Mouse (Mus musculus): Measurements from ENCODE around the gene Wrnip1.
"Not testable (repeated sequence)": the region's sequence is repeated elsewhere in the genome, so short reads cannot be mapped to it uniquely, and the experiment has no call there.

The Wrnip1 gene

GRCm38 (mm10) chr13:32851967-32852366 lies 50.1 kb downstream of the Wrnip1 start:
- DNase-seq (ENCODE audit: low spot score) = no peak

DNA sequence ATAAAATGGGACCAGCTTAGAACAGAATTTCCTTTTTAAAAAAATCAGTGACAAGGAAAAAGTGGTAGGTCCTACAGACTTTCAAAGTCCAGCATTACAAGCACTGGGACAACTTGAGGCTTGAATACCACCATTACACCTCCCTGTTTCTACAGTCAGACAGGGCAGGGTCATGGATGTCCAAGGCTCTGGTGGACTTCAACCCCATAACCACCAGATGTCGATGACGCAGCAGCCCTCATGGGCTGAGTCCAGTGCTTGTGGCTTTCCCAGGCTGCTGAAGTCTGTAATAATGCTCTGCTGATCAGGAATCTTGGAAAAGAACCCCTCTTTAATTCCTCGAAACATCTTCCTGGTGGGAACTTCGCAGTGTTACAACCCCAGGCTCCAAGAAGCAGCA lies 50.7 kb downstream of the Wrnip1 start:
- no peak for DNase-seq (ENCODE audit: low spot score)

DNA sequence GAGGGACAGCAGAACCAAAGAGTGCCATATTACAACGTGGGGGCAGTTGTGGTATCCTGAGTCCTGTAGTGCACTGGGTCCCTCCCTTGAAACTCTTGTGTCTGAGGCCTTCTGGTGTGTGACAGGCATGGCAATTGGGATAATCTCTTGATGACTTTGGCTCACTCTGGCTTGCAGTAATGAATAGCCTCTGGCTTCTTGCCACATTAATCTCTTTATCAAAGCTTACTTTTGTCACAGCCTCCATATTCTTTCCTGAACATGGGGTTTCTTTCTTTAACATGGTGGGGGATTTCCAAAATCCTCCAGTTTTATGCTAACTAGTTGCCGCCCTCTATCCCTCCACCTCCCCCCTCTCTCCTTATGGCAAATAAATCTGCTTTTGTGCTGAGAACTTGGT lies 51.2 kb downstream of the Wrnip1 start:
- no peak for DNase-seq (ENCODE audit: low spot score)

DNA sequence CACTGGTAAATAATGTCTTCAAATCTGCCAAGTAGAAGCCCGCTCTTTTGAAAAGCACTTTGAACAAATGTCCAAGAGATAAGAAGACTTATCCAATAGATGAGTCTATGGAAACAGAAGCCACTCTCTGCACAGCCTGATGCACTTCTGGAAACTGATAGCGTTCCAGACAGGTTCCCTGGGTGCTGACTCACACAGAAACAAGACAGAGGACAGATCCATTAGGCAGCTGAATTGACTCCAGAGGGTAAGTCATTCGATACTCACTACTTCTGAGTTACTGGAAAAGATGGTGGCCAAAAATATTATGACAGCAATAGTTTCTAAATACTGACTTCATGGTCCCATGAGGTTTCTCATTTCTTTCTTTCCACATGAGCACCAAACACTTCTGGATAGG lies 59.0 kb downstream of the Wrnip1 start:
- no peak for DNase-seq (ENCODE audit: low spot score)

GRCm38 (mm10) chr13:32863456-32863855 lies 61.6 kb downstream of the Wrnip1 start:
- DNase-seq (ENCODE audit: low spot score) = no peak

DNA sequence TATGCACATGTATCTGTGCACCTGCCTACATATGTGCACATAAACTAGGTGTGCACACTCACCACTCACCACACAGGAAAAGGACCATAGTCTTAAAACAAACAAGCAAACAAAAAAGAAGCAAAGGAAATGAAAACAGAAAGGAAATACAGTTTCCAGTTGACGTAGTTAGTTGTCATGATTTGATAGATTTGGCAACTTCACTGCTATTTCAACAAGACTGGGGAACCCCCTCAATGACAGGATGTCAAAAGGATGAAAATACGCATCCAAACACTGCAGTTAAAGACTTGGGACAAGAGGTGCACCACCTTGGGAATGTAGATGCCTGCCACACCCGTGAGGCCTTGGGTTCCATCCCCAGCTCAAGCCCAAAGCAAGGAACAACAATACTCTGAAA lies 62.7 kb downstream of the Wrnip1 start:
- DNase-seq (ENCODE audit: low spot score) = not testable (repeated sequence)

- DNase-seq (ENCODE audit: low spot score) = no peak
Observed at GRCm38 (mm10) chr13:32865591-32865990, 63.8 kb downstream of the Wrnip1 start.

GRCm38 (mm10) chr13:32866484-32866883 lies 64.6 kb downstream of the Wrnip1 start:
- peak; percentile 53 for DNase-seq (ENCODE audit: low spot score)

GRCm38 (mm10) chr13:32867030-32867429 lies 65.2 kb downstream of the Wrnip1 start:
- no peak for DNase-seq (ENCODE audit: low spot score)

GRCm38 (mm10) chr13:32868233-32868632 lies 66.4 kb downstream of the Wrnip1 start:
- DNase-seq (ENCODE audit: low spot score) = not testable (repeated sequence)

- no peak for DNase-seq (ENCODE audit: low spot score)
Observed at GRCm38 (mm10) chr13:32868843-32869242, 67.0 kb downstream of the Wrnip1 start.
